Mouse (Mus musculus) mature B cell (primary cell): ENCODE measurements around the gene Mdm2.

Experiments
- in situ Hi-C: fragments of 300-500 bp; cut with MboI; formaldehyde crosslinking; loops from 2 replicates; pipeline ENCODE4 v1.14.3; 2019

Mdm2 gene

DNA sequence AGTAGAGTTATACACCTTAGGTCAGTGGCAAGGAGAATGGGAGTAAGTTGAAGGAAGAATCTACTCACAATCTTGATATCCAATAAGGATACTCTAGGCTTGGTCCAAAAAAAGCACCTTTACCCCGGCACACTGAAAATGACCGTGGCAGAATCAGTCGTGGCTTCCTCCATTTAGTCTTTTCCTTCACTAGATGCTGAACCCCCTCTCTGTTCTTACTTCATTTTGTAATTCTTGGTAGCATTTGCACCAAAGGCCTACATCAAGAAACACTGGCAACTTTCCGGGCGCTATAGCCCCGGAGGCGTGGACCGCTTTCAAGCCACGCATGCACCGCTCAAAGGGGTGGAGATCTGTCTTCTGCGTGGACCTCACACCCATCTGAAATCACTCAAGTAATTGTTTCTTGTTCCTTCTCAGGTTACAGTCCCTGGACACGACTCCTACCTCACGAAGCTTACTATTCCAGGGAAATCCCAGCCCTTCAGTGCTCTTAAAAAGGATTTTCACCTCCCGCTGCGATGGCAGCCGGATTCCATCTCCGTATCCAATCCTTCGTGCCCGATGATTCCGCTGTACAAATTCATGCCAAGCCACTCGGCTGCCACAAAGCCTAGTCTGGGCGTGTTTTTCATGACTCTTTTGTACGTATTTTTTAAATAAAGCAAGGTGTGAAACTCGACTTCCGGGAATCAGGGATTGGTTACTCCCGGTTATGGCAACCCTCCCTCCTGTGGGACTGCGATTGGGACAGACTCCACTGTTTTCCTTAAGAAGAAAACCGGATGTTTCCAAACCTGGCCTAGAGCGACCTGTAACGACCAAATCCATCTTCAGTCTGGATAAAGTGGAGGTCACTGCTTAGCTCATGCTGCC lies 27.5 kb downstream of the Mdm2 start:
- in situ Hi-C loops, result no loop called here

DNA sequence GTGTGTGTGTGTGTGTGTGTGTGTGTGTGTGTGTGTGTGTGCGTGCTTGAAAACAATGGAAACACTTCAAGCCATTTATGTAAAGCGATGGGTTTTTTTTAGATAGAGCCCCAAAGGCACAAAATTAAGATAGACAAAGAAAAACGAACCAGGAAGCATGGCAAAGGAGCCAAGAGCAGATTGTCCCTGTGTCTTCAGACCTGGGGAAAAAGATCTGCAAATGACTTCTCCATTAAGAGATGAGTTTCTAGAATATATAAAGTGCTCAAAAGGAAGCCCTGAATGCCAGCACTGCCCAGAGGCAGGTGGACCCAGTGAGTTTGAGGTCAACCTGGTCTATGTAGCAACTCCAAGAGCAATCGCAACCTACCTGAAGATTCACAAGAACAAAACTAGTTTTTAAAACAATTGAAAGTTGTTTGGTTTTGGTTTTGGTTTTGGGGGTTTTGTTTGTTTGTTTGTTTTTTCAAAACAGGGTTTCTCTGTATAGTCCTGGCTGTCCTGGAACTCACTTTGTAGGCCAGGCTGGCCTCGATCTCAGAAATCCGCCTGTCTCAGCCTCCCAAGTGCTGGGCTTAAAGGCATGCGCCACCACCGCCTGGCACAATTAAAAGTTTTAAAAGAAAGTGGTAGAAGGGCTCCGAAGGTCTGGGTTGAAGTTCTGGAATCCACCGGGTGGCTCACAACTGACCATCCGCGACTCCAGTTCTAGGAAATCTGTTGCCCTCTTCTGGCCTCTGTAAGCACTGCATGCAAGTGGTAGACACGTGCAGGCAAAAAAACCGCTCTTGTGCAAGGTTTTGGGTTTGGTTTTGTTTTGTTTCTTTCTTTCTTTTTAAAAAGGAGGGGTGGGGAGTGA lies 28.3 kb downstream of the Mdm2 start:
- in situ Hi-C loops, result no loop called here

DNA sequence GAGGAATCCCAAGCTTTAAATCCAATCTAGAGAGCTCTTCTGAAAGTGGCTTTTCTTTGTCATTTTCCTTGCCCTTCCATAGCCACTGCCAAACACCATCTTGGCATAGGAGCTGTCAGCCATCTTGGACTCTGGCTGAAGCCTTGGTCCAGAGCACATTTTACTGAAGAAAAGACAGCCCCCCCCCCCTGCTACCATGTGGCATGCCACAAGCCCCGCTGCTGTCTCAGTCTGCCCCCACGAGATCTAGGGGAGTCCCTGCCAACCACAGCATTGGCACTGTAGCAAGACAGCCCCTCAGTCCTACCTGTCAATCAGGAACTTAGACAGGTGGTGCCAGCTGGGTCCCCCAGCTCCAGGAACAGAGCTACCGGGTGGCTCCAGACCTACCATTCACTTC lies 29.0 kb downstream of the Mdm2 start:
- in situ Hi-C loops, result no loop called here

DNA sequence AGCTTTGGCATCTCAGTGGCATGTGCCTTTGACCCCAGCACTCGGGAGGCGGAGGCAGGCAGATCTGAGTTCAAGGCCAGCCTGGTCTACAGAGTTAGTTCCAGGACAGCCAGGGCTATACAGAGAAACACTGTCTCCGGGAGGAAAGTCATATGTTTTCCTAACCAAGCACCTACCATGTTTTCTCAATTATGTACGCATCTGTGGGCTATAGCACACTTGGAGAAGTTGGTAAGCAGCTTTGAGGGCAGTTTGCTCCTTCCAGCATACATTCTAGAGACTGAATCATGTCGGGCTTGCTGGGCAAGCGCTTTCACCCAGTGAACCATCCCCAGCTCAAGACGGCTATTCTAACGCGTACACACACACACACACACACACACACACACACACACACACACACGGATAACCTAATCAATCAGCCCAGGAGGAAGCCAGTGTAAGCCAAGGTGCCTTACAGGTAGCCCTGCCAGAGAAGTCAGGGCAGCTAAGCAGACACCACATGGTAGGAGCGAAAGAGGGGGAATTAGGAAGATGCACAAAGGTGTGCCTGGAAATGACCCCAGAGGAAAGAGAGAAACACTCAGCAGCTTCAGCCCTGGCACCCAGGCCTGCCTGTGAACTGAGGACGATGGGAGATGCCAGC lies 29.6 kb downstream of the Mdm2 start:
- in situ Hi-C loops, result no loop called here

DNA sequence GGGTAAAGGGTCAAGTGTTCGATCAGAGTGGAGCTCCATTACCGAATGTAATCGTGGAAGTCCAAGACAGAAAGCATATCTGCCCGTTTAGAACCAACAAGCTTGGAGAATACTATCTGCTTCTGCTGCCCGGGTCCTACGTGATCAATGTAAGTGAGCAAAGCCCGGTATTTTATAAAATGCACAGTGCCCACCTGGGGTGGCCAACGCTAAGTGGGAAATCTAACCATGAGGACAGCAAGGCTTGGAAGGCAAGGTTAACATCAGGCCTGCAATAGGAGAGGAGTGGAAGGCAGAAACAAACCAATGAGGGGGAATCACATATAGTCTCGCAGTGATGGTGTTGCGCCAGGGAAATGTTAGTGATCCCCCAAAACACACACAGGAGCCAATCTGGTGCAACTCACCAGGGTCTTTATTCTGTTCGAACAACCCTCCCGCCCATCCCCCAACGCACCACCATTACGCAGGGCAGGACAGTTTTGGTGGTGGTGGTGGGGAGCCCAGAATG lies 30.5 kb downstream of the Mdm2 start:
- in situ Hi-C loops, result loop anchor here (5.0 kb wide), 1 partner anchor 223 kb away; no protein-coding TSS in a partner anchor

DNA sequence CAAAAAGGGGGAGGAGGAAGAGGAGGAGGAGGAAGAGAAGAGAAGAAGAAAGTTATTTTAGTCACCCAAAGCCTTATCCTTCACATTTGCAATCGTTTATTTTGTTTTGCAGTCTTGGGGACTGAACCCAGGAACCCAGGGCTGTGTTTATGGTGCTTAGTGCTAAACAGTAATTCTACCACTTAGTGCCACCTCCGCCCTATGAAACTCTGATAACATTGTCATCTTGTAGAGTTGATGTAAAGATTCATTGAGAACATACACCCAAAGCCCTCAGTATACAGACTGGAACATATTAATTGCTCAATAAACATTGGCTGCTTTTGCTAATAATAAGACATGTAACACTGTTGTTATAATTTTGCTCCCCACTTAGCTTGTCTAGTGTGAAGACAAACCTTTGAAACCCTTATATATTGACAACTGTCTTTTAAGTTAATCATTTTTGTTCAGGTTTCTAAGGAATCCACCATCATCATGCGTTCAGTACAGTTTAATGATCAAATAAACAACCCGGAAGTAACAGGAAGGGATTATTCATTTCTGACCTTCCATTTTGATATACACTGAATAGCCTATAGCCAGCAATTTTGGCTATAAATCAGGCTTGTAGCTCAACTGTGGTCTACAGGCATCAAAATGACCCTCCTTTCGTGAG lies 31.4 kb downstream of the Mdm2 start:
- in situ Hi-C loops, result loop anchor here (5.0 kb wide), 1 partner anchor 222 kb away; no protein-coding TSS in a partner anchor

DNA sequence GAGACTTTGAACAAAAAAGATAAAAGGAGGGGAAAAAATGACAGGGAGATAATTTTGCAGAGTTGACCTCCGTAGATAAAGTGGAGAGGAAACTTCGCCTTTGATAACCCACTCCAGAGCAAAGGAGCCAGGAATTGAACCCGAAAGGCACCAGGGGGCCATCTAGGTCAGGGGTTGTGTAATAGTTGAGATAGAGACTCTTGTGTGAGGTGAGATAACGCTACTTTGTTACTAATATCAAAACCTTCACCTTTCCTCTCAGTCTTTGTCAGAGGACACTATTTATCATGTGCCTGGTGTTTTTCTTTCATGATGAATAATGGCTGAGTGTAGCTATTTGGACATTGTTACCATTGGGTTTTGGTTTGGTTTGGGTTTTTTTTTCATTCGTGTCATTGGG lies 32.2 kb downstream of the Mdm2 start:
- in situ Hi-C loops, result loop anchor here (5.0 kb wide), 1 partner anchor 221 kb away; no protein-coding TSS in a partner anchor

DNA sequence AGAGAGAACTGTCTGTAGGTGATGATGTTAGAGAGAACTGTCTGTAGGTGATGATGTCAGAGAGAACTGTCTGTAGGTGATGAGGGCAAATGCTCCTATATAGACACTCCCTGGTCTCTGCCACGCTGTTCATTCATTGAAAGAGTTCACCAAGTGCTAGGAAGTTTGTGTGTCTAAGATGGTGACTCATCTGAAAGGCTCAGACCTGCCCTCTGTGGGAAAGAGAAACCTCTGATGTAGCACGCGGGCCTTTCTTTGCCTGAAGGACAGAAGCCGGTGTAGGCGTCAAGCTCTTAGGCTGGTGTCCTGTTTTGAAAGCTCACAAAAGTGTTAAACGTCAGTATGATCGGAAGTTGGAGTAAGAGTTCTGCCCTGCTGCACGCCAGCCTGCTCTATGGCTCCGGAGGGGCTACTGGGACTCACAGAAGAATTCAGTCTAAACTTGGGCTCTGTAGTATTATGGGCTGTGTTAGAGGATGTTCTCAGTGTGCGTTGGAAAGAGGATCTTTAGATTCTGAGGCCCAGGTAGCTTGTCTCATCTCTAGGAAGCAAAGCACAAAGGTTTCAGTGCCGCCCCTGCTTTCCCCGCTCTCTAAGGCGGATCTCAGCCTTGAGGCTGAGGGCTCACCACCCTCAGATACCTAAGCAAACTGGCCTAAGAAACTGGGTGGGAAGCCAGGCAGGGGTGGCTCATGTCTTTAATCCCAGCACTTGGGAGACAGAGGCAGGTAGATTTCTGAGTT lies 32.9 kb downstream of the Mdm2 start:
- in situ Hi-C loops, result loop anchor here (5.0 kb wide), 1 partner anchor 220 kb away; no protein-coding TSS in a partner anchor

DNA sequence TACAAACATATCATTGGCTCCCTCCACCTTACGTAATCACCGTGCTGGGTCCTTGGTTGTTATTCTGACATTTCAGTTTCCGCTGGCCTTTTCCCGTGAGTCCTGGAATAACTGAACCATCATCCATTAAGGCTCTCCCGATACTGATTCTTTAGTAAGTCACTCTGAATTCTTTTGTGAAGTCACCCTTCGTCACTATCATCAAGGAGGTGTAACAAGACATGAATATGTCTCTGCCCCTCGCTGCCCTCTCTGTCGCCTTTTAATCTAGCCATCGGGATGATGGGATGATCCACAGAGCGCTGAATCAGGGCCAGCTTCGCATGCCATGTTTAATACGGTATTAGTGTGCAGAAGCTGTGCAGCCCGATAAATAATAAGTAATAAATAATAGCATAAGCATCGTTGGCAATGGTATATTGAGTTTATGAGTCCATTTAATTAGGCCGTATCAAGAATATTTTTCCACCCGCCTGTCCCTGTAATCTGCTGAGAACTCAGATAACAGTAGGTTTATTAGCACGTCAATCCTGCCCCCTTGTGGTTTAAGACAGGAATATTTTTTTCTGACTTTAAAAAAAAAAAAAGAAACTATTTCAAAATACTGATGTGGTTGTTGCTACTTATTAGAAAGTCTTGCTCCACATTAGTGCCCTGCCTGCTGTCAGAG lies 33.8 kb downstream of the Mdm2 start:
- in situ Hi-C loops, result loop anchor here (5.0 kb wide), 1 partner anchor 219 kb away; no protein-coding TSS in a partner anchor

DNA sequence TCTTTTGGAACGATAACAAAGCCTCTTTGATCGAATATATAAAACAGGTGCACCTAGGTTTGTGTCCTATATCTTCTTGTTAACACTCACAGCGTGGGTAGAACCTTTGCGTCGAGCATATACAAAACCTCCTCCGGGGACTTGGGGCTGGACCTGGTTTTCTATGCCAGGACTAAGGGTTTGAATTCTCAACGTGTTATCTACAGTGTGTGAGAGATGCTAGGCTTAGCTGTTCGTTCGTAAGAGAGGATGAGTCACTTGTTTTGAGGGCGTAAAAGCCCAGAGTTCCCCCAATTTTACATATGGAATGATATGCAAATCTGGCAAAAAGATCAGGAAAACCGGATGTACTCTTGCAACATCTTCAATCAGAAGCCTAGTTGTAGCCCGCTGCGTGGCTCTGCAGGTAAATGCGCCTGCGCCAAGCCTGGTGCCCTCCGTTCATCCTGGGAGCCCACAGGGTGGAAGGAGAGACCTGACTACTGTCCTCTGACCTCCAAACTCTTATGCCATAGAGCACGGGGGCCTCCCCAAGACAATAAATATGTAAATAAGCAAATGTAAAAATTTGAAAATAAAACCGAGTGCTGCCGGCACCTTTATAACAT lies 34.4 kb downstream of the Mdm2 start:
- in situ Hi-C loops, result loop anchor here (5.0 kb wide), 1 partner anchor 219 kb away; no protein-coding TSS in a partner anchor

DNA sequence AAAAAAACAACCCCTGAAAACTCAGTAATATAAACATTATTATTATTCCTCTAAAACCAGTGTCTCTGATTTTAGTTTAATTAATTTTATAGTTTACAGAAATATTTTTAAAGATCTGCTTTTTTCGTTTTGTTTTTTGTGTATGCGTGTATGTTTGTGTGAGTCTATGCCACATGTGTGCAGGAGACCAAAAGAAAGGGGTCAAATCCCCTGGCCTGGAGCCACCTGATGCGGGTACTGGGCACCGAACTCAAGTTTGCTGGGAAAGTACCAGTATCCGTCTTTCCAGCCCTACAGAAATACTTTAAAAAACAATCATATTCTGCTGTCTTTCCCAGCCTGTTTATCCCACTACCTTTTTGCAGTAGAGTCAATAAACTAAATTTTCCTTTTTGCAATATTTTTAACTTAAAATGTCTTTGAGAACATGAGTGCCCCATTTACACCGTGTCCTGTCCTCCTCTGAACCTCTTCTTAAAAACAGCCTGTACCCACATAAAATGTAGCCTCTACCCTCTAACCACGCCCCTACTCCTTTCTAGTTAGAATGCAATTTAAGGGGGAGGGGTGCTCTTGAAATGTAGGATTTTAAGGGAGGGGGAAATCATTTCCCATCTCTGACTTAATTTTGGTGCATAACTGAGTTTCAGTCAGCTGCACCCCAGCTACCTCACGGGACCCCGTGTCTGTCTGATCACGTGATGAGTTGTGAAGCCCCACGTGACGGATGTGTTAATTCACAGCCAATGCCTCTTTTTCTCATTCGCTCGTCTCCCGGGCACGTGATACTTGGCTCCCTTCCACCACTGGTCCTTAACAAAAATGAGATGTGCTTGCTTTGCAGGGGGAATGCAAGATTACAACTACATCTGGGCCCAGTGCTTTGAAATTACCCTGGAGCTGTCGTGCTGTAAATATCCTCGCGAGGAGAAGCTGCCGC lies 35.2 kb downstream of the Mdm2 start:
- in situ Hi-C loops, result loop anchor here (5.0 kb wide), 1 partner anchor 218 kb away; no protein-coding TSS in a partner anchor

DNA sequence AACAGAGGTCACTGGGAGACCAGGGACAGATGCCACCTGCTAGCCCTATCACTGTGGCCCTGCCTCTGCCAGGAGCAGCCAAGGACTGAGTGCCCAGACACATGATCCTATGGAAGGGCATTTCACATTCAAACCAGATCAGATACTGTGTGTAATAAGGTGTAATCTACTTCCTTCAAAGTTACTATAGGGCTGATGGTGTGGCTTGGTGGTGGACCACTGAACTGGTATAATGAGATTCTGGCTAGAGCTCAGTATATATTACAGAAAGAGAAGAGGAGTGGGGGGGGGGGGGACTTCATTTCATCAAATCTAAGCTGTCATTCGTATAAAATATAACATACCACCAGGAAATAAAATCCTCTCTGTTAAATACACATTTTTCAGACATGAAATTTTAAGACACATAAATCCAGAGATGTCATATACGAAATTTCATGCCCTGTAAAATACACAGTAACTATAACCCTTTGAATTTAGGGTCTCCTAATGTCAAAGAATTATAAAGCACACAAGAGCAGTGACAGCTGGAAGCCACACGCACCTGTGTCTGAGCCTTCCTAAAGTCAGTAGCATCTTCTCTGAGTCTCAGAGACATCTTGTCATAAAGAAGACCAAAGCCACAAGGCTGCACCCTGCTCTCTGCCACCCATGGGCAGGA lies 36.1 kb downstream of the Mdm2 start:
- in situ Hi-C loops, result loop anchor here (5.0 kb wide), 1 partner anchor 217 kb away; no protein-coding TSS in a partner anchor

DNA sequence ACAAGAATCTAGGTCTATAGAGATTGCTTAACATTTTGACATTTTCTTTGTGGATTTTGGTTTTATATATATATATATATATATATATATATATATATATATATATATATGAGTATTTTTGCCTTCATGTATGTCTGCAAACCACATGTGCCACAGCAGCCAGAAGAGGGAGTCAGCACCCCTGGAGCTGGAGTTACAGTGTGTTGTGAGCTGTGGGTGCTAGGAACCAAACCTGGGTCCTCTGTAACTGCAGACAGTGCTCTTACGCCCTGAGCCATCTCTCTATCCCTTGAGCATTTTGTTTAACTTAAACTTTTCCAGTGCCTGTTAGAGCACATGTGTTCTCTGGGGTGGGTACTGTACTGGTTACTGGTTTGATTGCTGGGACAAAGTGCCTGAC lies 36.6 kb downstream of the Mdm2 start:
- in situ Hi-C loops, result no loop called here

DNA sequence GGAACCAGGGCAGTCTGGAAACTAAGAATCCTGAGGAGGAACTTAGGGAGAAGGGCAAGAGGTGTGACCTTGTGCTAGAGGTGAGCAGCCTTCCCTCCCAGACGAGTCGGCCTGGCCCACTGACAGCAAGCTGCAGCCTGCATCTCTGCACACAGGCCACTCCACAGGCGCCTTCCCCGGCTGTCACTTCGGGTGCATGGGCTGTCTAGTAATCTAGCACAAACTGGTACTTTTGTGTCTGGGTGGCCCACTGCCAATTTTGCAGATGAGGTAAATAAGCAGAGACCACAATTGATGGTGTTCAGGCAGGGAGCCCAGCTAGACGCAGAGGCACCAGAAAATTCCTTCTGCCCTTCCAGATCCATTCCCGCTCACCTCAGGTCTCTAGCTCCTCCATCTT lies 37.9 kb downstream of the Mdm2 start:
- in situ Hi-C loops, result no loop called here

DNA sequence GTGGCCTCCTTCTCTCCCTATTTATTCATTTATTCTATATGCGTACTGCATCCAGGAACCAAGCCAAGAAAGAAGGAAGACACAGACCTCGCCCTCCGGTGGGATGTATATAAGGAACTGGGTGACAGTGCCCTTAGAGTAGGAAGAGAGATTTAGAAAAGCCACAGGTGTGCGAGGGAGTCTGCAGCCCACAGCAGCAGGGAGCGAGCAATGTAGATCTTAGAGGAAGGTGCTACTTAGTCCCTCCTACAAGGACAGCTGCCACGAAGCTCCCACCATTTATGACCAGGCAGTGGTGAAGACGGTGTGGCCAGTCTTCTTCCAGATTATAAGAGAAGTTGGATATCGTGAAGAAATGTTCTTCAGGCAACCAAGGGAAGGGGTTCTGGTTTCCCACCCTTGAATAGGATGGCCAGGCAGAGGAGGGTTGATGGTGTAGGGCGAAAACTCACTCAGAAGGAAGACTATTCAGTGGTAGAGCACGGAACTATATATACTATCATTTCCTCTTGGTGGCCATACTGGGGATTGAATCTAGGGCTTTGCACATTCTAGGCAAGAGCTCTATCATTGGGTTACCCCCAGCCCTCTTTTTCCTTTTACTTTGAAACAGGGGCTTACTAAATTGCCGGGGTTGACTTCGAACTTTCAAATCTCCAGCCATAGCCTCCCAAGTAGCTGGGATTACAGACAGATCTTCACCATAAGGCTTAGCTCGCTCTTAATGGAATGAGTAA lies 38.5 kb downstream of the Mdm2 start:
- in situ Hi-C loops, result no loop called here

DNA sequence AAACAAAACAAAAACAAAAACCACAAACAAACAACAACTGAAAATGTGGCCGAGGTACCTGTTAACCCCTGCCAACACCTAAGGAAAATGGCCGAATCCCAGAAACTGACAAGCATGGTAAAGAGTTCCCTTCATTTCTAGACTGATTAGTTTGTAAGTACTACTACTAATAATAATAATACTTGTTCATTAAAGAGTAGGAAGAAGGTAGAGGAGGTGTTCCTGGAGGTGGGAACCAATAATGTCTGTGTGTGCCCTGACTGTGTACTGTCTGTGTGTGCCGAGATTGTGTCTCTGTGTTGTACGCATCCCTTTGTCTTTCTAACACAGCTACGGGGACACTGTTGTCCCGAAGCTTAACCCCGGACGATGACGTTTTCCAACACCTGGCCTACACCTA lies 39.3 kb downstream of the Mdm2 start:
- in situ Hi-C loops, result no loop called here

DNA sequence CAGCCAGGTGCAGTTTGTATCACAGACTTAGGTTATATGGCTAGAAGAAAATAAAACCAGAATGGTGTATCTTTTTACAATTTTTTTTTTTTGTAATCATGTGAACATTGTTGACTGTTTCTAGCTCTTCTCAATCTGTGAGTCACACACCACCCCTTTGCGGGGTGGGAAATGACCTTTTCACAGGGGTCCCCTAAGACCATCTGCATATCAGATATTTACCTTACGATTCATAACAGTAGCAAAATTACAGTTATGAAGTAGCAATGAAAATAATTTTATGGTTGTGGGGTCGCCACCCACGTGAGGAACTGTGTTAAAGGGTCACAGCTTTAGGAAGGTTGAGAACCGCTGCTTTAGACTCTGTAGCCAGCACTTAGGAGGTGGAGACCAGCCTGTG lies 39.8 kb downstream of the Mdm2 start:
- in situ Hi-C loops, result no loop called here
